Mouse (Mus musculus): ENCODE data around the gene Dkk3. TPM values are rescaled to one million over a fixed set of nuclear protein-coding genes. Genes with fewer than 3 reads are reported as not detected.

Gene Dkk3
- polyA plus RNA-seq, 1 experiment from 2014 or later: 27.1 TPM

GRCm38 (mm10) chr7:112125625-112126260 lies 33.1 kb downstream of the Dkk3 start:
- peaks cover 4% of the 10 kb centered on the region for H3K4me1 ChIP-seq (replicated peaks)
- no peak overlapping the region for H3K4me2 ChIP-seq (replicated peaks)
- WGBS: 89% methylated on average over 7 of the region's 7 CpGs
- H3K9ac ChIP-seq: no peak overlapping the region
- H3K27ac ChIP-seq: no peak overlapping the region
- no peaks in the 10 kb centered on the region for H3K27me3 ChIP-seq (replicated peaks)
- no peak overlapping the region for H3K4me3 ChIP-seq (replicated peaks)
- H3K9me3 ChIP-seq: no peaks in the 10 kb centered on the region
- ATAC-seq: no peak
- H3K36me3 ChIP-seq: no peaks in the 10 kb centered on the region

- H3K4me1 ChIP-seq (replicated peaks): no peaks in the 10 kb centered on the region; the same call in 1 of the 2 replicates
- ATAC-seq: no peak
- 93% methylated on average over 5 of the region's 5 CpGs for WGBS
- no peak overlapping the region for H3K9ac ChIP-seq
- no peak overlapping the region for H3K4me3 ChIP-seq (replicated peaks)
- H3K27me3 ChIP-seq (replicated peaks): no peaks in the 10 kb centered on the region
- H3K27ac ChIP-seq: no peak overlapping the region
- H3K4me2 ChIP-seq (replicated peaks): no peak overlapping the region
- H3K36me3 ChIP-seq: no peaks in the 10 kb centered on the region
- no peaks in the 10 kb centered on the region for H3K9me3 ChIP-seq
Measured at GRCm38 (mm10) chr7:112123612-112124011, 35.2 kb downstream of the Dkk3 start.

- Histone ChIP-seq H3K27ac (no peak overlapping the region), H3K4me2 (replicated peaks) (no peak overlapping the region), H3K9ac (no peak overlapping the region), H3K4me1 (replicated peaks) (no peaks in the 10 kb centered on the region; the same call in 1 of the 2 replicates), H3K36me3 (no peaks in the 10 kb centered on the region), H3K9me3 (no peaks in the 10 kb centered on the region), H3K4me3 (replicated peaks) (no peak overlapping the region), H3K27me3 (replicated peaks) (no peaks in the 10 kb centered on the region)
- WGBS: 81% methylated on average over 11 of the region's 11 CpGs
- no peak for ATAC-seq
Measured at GRCm38 (mm10) chr7:112121866-112122500, 36.9 kb downstream of the Dkk3 start.

GRCm38 (mm10) chr7:112120861-112121810 lies 37.7 kb downstream of the Dkk3 start:
- no peak overlapping the region for H3K27ac ChIP-seq
- no peaks in the 10 kb centered on the region for H3K27me3 ChIP-seq (replicated peaks)
- no peak for ATAC-seq
- H3K4me3 ChIP-seq (replicated peaks): no peak overlapping the region
- WGBS: 79% methylated on average over 11 of the region's 11 CpGs
- no peaks in the 10 kb centered on the region for H3K9me3 ChIP-seq
- no peak overlapping the region for H3K4me2 ChIP-seq (replicated peaks)
- no peaks in the 10 kb centered on the region; the same call in 1 of the 2 replicates for H3K4me1 ChIP-seq (replicated peaks)
- H3K36me3 ChIP-seq: no peaks in the 10 kb centered on the region
- H3K9ac ChIP-seq: no peak overlapping the region

- no peaks in the 10 kb centered on the region; the same call in 1 of the 2 replicates for H3K4me1 ChIP-seq (replicated peaks)
- H3K4me3 ChIP-seq (replicated peaks): no peak overlapping the region
- H3K36me3 ChIP-seq: no peaks in the 10 kb centered on the region
- no peak overlapping the region for H3K9ac ChIP-seq
- 81% methylated on average over 7 of the region's 7 CpGs for WGBS
- H3K4me2 ChIP-seq (replicated peaks): no peak overlapping the region
- no peaks in the 10 kb centered on the region for H3K27me3 ChIP-seq (replicated peaks)
- no peaks in the 10 kb centered on the region for H3K9me3 ChIP-seq
- no peak for ATAC-seq
- H3K27ac ChIP-seq: no peak overlapping the region
Measured at GRCm38 (mm10) chr7:112119248-112119647, 39.6 kb downstream of the Dkk3 start.

GRCm38 (mm10) chr7:112118086-112118485 lies 40.8 kb downstream of the Dkk3 start:
- no peak overlapping the region for H3K9ac ChIP-seq
- H3K27ac ChIP-seq: no peak overlapping the region
- no peak overlapping the region for H3K4me2 ChIP-seq (replicated peaks)
- no peak overlapping the region for H3K4me3 ChIP-seq (replicated peaks)
- H3K27me3 ChIP-seq (replicated peaks): no peaks in the 10 kb centered on the region
- WGBS: 91% methylated on average over 7 of the region's 7 CpGs
- no peak for ATAC-seq
- H3K4me1 ChIP-seq (replicated peaks): no peaks in the 10 kb centered on the region; the same call in 1 of the 2 replicates
- H3K36me3 ChIP-seq: no peaks in the 10 kb centered on the region
- H3K9me3 ChIP-seq: no peaks in the 10 kb centered on the region

GRCm38 (mm10) chr7:112117501-112117900 lies 41.4 kb downstream of the Dkk3 start:
- H3K4me2 ChIP-seq (replicated peaks): no peak overlapping the region
- 87% methylated on average over 7 of the region's 7 CpGs for WGBS
- H3K9ac ChIP-seq: no peak overlapping the region
- no peak for ATAC-seq
- H3K4me3 ChIP-seq (replicated peaks): no peak overlapping the region
- no peaks in the 10 kb centered on the region; the same call in 1 of the 2 replicates for H3K4me1 ChIP-seq (replicated peaks)
- H3K27me3 ChIP-seq (replicated peaks): no peaks in the 10 kb centered on the region
- H3K9me3 ChIP-seq: no peaks in the 10 kb centered on the region
- H3K36me3 ChIP-seq: no peaks in the 10 kb centered on the region
- H3K27ac ChIP-seq: no peak overlapping the region

- Histone ChIP-seq H3K4me3 (replicated peaks) (no peak overlapping the region), H3K27ac (no peak overlapping the region), H3K9me3 (no peaks in the 10 kb centered on the region), H3K4me1 (replicated peaks) (no peaks in the 10 kb centered on the region), H3K27me3 (replicated peaks) (no peaks in the 10 kb centered on the region), H3K36me3 (peaks cover 21% of the 10 kb centered on the region), H3K9ac (no peak overlapping the region), H3K4me2 (replicated peaks) (no peak overlapping the region)
- ATAC-seq: peak; percentile 43; the same call in 1 of the 2 replicates
- 67% methylated on average over 19 of the region's 19 CpGs for WGBS
Measured at GRCm38 (mm10) chr7:112110638-112111372, 48.1 kb downstream of the Dkk3 start.

- Histone ChIP-seq H3K4me3 (replicated peaks) (no peak overlapping the region), H3K27ac (no peak overlapping the region), H3K9ac (no peak overlapping the region), H3K4me2 (replicated peaks) (no peak overlapping the region), H3K27me3 (replicated peaks) (no peaks in the 10 kb centered on the region), H3K36me3 (peaks cover 21% of the 10 kb centered on the region), H3K9me3 (no peaks in the 10 kb centered on the region), H3K4me1 (replicated peaks) (no peaks in the 10 kb centered on the region)
- no peak for ATAC-seq
Measured at GRCm38 (mm10) chr7:112108757-112109156, 50.1 kb downstream of the Dkk3 start.

GRCm38 (mm10) chr7:112103816-112104215 lies 55.0 kb downstream of the Dkk3 start:
- no peak overlapping the region for H3K9ac ChIP-seq
- no peak overlapping the region for H3K4me2 ChIP-seq (replicated peaks)
- no peak for ATAC-seq
- no peak overlapping the region for H3K27ac ChIP-seq
- no peaks in the 10 kb centered on the region for H3K9me3 ChIP-seq
- H3K4me3 ChIP-seq (replicated peaks): no peak overlapping the region
- peaks cover 22% of the 10 kb centered on the region for H3K36me3 ChIP-seq
- WGBS: 62% methylated on average over 5 of the region's 5 CpGs
- no peaks in the 10 kb centered on the region for H3K4me1 ChIP-seq (replicated peaks)
- no peaks in the 10 kb centered on the region for H3K27me3 ChIP-seq (replicated peaks)

- Histone ChIP-seq H3K27ac (no peak overlapping the region), H3K27me3 (replicated peaks) (no peaks in the 10 kb centered on the region), H3K4me3 (replicated peaks) (no peak overlapping the region), H3K9me3 (no peaks in the 10 kb centered on the region), H3K9ac (no peak overlapping the region), H3K36me3 (peaks cover 16% of the 10 kb centered on the region), H3K4me1 (replicated peaks) (no peaks in the 10 kb centered on the region), H3K4me2 (replicated peaks) (no peak overlapping the region)
- ATAC-seq: no peak
- WGBS: 71% methylated on average over 5 of the region's 5 CpGs
Measured at GRCm38 (mm10) chr7:112102933-112103332, 55.9 kb downstream of the Dkk3 start.

GRCm38 (mm10) chr7:112100887-112101286 lies 58.0 kb downstream of the Dkk3 start:
- no peak for ATAC-seq
- Histone ChIP-seq H3K4me2 (replicated peaks) (no peak overlapping the region), H3K27me3 (replicated peaks) (no peaks in the 10 kb centered on the region), H3K4me3 (replicated peaks) (no peak overlapping the region), H3K9ac (no peak overlapping the region), H3K27ac (no peak overlapping the region), H3K4me1 (replicated peaks) (no peaks in the 10 kb centered on the region), H3K9me3 (no peaks in the 10 kb centered on the region), H3K36me3 (peaks cover 15% of the 10 kb centered on the region; the same call in 1 of the 2 replicates)
- WGBS: 94% methylated on average over 2 of the region's 2 CpGs

Measured in intestine, embryonic 15.5 days (tissue).